Mouse (Mus musculus) embryo, embryonic 9.5 days (tissue): ENCODE measurements around the gene Tsfm.

Experiments used
- DNase-seq: peaks from one replicate; pipeline ENCODE4 v3.0.0-alpha.2; 2017; ENCODE audit errors: extremely low spot score

Tsfm gene

DNA sequence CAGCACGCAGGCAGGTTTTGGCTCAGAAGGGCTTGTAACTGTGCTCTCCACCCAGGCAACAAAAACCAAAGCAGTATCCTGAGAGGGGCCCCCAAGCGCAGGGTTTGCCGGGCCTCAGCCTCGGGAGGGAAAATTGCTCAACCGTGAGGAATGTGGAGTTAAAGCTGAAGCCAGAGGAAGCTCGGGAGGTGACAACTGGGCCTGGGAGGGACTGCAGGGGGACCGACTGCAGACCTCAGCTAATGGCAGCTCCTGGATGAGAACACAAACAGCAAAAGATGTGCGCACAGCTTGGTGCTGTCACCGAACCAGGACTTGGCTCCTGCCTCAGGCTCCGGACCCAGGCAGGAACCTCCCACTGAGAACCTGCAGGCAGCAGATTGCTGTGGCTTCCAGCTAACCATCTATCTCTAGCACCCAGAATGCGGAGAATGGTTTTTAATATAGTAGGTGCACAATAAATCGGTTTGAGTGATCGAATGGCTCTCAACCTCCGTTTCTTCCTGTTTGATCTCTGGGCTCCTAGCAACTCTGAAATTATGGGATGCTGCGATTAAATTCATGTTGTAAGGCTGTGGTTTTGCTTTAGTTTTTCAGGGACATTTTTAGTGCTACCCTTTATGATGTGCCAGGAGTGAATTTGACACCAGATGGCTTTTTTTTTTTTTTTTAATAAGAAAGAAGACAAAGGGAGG is 68.2 kb downstream of the Tsfm start:
- DNase-seq: peak; percentile 67

GRCm38 (mm10) chr10:126961757-126962156 is 68.9 kb downstream of the Tsfm start:
- DNase-seq: no peak
